Mouse (Mus musculus): Measurements from ENCODE around the gene Guk1.

DNA sequence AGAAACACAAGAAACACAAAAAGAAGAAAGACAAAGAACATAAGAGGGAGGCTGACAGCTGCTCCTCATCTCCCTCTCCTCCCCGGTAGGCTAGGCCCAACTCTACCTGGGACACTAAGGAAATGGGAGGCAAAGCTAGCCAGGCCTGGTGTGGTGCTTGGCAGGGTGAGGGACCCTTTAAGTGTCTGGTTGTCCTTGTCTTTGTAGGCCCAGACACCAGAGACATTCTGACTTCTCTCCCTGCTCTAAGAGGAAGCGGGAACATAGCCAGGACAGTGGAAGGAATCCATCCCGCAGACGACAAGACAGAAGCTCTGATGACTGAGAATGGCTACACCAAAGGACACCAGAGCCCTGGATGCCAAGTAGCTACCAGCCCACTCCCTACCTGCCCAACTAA lies 18.0 kb upstream of the Guk1 start:
- TF ChIP-seq POLR2A (IDR thresholded peaks at IDR 0.05; ENCODE audit: extremely low read depth, insufficient read depth, low read length) (no peak), CTCF (IDR thresholded peaks at IDR 0.05; ENCODE audit: low read depth, low read length) (no peak)

Measured in liver, adult 2 months (tissue).